Mouse (Mus musculus): ENCODE measurements around the gene Kcnd3.

Kcnd3 gene

GRCm38 (mm10) chr3:105653544-105654380 is 201.6 kb downstream of the Kcnd3 start:
- no peak for DNase-seq (ENCODE audit: low spot score in 2 of 2)

- no peak for DNase-seq (ENCODE audit: low spot score in 2 of 2)
These were observed 203.0 kb downstream of the Kcnd3 start for GRCm38 (mm10) chr3:105655031-105655585.

GRCm38 (mm10) chr3:105660530-105660929 is 208.4 kb downstream of the Kcnd3 start:
- no peak for DNase-seq (ENCODE audit: low spot score in 2 of 2)

- no peak for DNase-seq (ENCODE audit: low spot score in 2 of 2)
These were observed 210.9 kb downstream of the Kcnd3 start for GRCm38 (mm10) chr3:105663043-105663442.

GRCm38 (mm10) chr3:105665105-105665765 is 213.1 kb downstream of the Kcnd3 start:
- no peak for DNase-seq (ENCODE audit: low spot score in 2 of 2)

- DNase-seq (ENCODE audit: low spot score in 2 of 2) = no peak
These were observed 214.9 kb downstream of the Kcnd3 start for GRCm38 (mm10) chr3:105666996-105667523.

- no peak for DNase-seq (ENCODE audit: low spot score in 2 of 2)
These were observed 216.0 kb downstream of the Kcnd3 start for GRCm38 (mm10) chr3:105668161-105668560.

GRCm38 (mm10) chr3:105669776-105670175 is 217.6 kb downstream of the Kcnd3 start:
- DNase-seq (ENCODE audit: low spot score in 2 of 2) = no peak

- DNase-seq (ENCODE audit: low spot score in 2 of 2) = no peak
These were observed 218.7 kb downstream of the Kcnd3 start for GRCm38 (mm10) chr3:105670801-105671200.

- DNase-seq (ENCODE audit: low spot score in 2 of 2) = peak; percentile 52 to 61
These were observed 222.6 kb downstream of the Kcnd3 start for GRCm38 (mm10) chr3:105674595-105675218.

DNA sequence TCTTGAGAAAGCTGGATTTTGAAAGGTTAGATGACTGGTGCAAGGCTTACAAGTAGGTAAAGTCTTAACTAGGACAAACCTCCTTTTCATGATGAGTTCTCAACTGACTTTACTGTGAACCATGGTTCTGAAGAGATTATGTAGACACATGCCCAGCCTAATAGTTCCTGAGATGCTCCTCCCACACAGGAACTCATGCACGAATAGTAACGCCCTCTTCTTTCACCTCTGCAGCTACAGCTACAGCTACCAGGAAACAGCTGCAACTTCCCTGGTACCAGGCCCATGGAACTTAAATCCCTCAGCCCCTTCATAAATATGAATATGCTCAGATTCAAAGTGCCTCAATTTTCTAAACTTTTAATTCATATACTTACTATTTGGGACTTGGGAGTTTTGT is 223.8 kb downstream of the Kcnd3 start:
- DNase-seq (ENCODE audit: low spot score in 2 of 2) = no peak

DNA sequence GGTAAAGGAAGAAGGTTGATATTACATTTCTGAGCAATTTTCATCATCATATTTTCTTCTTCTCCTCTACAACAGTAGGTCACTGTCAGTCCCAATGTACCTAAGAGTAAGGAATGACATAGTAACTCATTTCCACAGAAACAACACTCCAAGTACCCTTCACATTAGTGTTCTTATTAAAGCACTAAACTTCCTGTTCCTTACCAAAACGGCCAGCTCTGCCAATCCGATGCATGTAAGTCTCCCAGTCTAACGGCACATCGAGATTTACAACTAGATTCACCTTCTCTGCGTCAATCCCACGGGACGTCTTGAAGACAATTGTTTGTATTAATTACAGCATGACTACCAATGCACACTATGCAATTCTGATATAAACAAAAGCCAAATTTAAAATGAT is 228.2 kb downstream of the Kcnd3 start:
- DNase-seq (ENCODE audit: low spot score in 2 of 2) = no peak

GRCm38 (mm10) chr3:105686394-105687323 is 234.5 kb downstream of the Kcnd3 start:
- DNase-seq (ENCODE audit: low spot score in 2 of 2) = peak in 1 of 2 experiments; percentile 31

DNA sequence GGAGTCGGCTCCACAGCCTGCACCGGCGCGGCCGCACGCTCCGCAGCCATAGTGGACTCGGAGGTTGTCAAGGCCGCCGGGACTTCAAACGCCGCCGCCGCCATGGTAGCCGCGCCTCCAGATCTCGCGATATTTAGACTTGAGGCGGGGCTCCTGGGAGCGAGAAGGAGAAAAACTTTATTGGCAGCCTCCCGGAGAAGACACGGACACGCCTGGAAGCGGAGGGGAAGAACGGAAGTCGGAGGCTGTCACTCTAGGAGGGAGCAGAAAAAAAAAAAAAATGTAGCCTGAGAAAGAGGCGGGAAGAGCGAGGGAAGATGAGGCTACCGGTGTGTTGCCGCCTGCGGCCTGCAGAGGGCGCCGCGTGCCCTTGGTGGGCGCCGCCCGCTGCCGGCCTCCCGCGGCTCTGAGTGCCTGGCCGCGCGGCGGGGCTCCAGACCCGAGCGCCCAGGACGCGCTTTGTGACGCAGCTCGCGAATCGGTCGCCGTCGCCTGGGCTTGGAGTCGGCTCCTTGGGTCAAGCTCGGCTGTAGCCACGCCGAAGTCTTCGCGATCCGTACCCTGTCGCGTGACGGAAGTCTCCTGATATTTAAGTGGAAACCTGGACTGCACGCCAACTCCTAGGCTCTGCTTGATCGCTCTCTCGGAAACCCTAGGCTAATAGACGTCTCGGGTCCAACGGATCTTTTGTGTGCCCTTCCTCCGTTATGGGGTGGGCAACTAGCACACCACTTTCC is 235.4 kb downstream of the Kcnd3 start, which contains the start of gene Ddx20:
Ddx20 (minus strand) TSS at position 251 of the 737 bp plus-strand sequence.
- peak; percentile 90 to 94 for DNase-seq (ENCODE audit: low spot score in 2 of 2)

- no peak for DNase-seq (ENCODE audit: low spot score in 2 of 2)
These were observed 236.4 kb downstream of the Kcnd3 start for GRCm38 (mm10) chr3:105688536-105688935.

- DNase-seq (ENCODE audit: low spot score in 2 of 2) = no peak
These were observed 241.4 kb downstream of the Kcnd3 start for GRCm38 (mm10) chr3:105693327-105694080.

DNA sequence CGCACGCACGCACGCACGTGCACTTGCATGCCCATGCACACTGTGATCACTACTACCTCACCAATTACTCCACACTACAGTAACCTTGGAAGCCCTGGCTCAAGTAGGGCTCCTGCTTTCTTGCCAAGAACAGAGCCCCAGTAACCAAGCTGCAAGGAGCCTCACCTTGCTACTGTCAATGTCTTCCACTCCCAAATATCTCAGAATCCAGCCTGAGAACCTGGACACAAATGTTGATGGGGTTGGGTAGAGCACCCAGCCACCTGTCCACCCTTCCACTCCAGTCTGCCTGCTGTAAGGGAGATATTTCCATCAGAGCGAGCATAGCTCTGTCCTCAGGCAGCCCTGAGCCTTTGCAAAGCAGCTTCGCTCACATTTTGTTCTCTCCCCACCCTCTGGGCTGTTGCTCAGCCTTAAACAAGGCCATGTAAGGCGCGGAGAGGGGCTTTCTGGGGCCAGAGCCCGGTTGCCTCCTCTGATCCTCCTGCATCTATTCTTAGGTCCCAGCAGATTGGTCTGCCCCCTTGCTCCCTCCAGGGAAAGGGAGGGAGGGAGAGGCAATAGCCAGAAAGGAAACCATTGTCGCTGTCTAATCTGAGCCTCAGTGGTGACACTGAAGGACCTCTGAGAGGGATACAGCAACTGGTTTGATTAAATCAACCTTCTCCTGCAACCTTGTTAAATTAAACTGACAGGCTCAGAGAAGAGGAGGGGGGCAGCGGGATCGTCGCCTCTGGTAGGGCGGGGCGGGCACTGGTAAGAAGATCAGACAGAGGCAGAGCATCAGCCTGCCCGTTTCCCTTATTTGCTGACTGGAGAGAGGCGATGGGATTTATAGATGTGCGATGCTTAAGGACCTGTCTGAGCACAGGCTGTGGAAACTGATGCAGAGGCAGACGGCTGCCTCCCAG is 243.6 kb downstream of the Kcnd3 start:
- DNase-seq (ENCODE audit: low spot score in 2 of 2) = no peak
